Mouse (Mus musculus): ENCODE data around the gene Gabrb2. TPM values are rescaled to one million over a fixed set of nuclear protein-coding genes. Genes with fewer than 3 reads are reported as not detected.

The Gabrb2 gene
- total RNA-seq, 2 experiments from 2014 or later: 0.64 to 1.6 TPM

Other genes with a start within 250 kb of the Gabrb2 start
- under 1 TPM; 0.37 to 0.67 TPM for gene Gabra1, start 236.8 kb upstream of the Gabrb2 start, total RNA-seq (2021)
- gene Gabra6, start 98.7 kb upstream of the Gabrb2 start, total RNA-seq (2021): not detected